Mouse (Mus musculus) small intestine, adult 2 months (tissue): ENCODE measurements around the gene Gas1. TPM values are rescaled to one million over a fixed set of nuclear protein-coding genes. Genes with fewer than 3 reads are reported as not detected.

ENCODE experiments used
- H3K27ac ChIP-seq: fragments of 200-500 bp; 2 replicates; pipeline ENCODE4 v1.5.1; 2012; ENCODE audit warnings: low read depth, low read length, control low read depth, inconsistent platforms; ENCODE audit not compliant: insufficient read depth
- H3K27me3 ChIP-seq: fragments of 200-500 bp; 2 replicates; pipeline ENCODE4 v1.6.1; 2012; ENCODE audit warnings: mild to moderate bottlenecking, moderate library complexity, low read length, inconsistent platforms; ENCODE audit not compliant: control insufficient read depth, insufficient read depth
- H3K36me3 ChIP-seq: fragments of 200-500 bp; 2 replicates; pipeline ENCODE4 v1.6.1; 2012; ENCODE audit warnings: mild to moderate bottlenecking, low read length, control low read depth, inconsistent platforms; ENCODE audit not compliant: control insufficient read depth, insufficient read depth
- H3K4me1 ChIP-seq: fragments of 200-500 bp; 2 replicates; pipeline ENCODE4 v1.6.1; 2012; ENCODE audit warnings: low read length, inconsistent platforms, mixed read lengths; ENCODE audit not compliant: control insufficient read depth, insufficient read depth, insufficient read length
- H3K4me3 ChIP-seq: fragments of 200-500 bp; 2 replicates; pipeline ENCODE4 v1.5.1; 2012; ENCODE audit warnings: low read depth, mild to moderate bottlenecking, control low read depth, inconsistent platforms, low read length, moderate library complexity
- CTCF ChIP-seq: fragments of 200-500 bp; IDR thresholded peaks from 2 replicates; pipeline ENCODE4 v1.5.1; 2012; ENCODE audit warnings: low read depth, mild to moderate bottlenecking, control low read depth, inconsistent platforms, low read length, moderate library complexity, mixed read lengths; ENCODE audit not compliant: insufficient replicate concordance, insufficient read length; ENCODE audit errors: extremely low read depth
- POLR2A ChIP-seq: fragments of 200-500 bp; IDR thresholded peaks from 2 replicates; pipeline ENCODE4 v1.6.1; 2012; ENCODE audit warnings: low read depth, mild to moderate bottlenecking, control low read depth, inconsistent platforms, low read length, moderate library complexity
- WGBS: fragments of 180-500 bp; shearing (Covaris S2); methylation state at CpG from one replicate; pipeline ENCODE4 v1.1.7; 2018; 5-methylcytosine and 5-hydroxymethylcytosine counted together
- polyA plus RNA-seq: library from polyadenylated mRNA; depleted of rRNA; stranded (reverse); fragments of >200 nt; gene quantifications from 2 replicates; pipeline ENCODE4 v1.2.3, GENCODE M21; 2012

Gene Gas1
- polyA plus RNA-seq, 1 experiment: 61.6 TPM

DNA sequence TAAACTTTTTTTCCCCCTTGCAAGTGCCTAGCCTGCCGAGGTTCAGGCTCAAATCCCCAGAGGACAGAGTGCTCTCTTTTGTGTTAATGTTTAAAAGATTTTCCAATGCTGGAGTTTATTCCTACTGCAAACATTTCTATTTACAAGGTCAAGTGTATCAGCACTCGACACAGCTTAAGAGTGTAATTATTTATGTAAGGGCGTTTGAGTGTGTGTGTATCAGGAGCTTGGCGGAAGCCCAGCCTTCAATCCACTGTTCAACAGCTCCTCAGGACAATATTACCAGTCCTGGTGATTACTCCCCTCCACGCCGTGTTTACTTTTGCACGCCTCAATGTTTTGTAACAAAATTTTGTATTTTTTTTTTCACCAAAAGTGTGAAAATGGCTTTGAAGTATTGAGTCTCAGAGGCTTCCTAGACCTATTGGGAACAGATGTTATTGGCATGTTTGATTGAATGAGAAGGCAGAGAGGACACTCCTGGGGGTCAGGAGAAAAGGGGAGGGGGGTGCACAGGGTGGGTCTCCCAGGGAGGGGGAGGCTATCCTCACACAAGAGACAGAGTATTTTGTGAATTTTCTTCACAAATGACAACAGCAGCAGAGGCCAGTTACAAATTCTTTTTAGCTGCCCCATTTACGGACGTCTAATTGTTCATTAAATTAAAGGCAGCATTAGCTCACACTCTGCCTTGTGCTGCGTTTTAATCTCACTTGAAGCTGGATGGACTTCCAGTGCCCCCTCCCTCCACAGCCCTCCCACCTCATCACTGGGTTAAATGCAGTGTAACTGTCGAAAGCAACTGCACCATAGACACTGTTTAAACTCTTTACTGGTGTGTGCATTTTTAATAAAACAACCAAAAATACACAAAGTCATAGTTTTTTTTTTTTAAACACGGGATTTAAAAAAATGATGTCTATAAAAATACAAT is 3.3 kb downstream of the Gas1 start:
- peaks cover 3% of the 10 kb centered on the region; the same call in 1 of the 2 replicates for H3K4me1 ChIP-seq
- no peak overlapping the region for H3K4me3 ChIP-seq
- WGBS: 36% methylated on average over 12 of the region's 12 CpGs
- peaks cover 30% of the 10 kb centered on the region for H3K27me3 ChIP-seq
- no peaks in the 10 kb centered on the region for H3K36me3 ChIP-seq
- no peak for TF ChIP-seq CTCF
- TF ChIP-seq POLR2A: no peak
- no peak overlapping the region for H3K27ac ChIP-seq

DNA sequence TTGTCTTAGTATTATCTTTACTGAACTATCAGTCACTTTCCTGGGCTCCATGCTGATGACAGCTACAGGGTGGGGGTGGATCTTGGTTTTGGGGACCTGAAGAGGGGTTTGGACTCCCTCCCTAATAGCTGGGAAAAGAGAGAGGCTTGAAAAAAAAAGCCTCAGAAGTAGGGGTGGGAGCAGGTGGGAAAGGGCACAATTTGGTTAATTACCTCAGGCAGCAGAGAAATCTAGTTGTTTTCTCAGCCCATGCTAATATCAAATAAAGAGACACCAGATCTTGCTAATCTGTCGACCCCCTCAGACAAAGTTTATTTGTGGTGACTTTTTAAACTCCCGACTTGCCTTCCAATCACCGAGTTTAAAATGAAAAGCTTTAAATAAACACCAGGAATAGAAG is 4.0 kb downstream of the Gas1 start:
- H3K27me3 ChIP-seq: peaks cover 30% of the 10 kb centered on the region
- peaks cover 3% of the 10 kb centered on the region; the same call in 1 of the 2 replicates for H3K4me1 ChIP-seq
- H3K27ac ChIP-seq: no peak overlapping the region
- WGBS: 6% methylated on average over 3 of the region's 3 CpGs
- no peaks in the 10 kb centered on the region for H3K36me3 ChIP-seq
- no peak for TF ChIP-seq POLR2A
- TF ChIP-seq CTCF: no peak
- no peak overlapping the region for H3K4me3 ChIP-seq

DNA sequence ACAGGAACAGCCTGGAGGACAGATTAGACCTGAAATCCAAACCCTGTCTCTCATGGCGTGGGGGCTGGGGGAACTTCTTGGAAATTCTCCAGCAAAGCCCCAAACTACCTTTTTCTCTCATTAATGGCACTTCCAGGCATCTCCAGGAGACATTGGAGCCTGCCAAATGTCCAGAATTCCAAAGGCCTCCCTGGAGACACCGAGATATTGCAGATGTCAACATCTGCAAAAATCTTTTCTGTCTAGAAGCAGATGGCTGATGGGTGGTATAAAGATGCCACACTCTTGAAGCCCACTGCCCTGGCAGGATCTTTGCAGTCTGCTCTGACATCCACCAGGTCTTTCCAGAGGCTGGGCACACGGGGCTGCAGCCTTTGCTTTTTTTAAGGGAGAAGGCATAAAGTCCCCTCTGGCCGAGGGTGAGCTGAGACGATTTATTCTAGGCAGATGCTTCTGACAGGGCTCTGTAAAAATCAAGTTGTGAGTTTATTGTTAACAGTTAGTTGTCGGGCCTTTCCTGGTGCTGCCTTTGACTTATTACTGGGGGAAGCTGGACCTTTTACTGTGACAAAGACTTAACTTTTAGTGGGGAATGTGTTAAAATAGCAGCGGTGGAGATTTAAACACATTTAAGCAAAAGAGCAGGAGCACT is 4.7 kb downstream of the Gas1 start:
- Histone ChIP-seq H3K27ac (no peak overlapping the region), H3K4me1 (peaks cover 3% of the 10 kb centered on the region; the same call in 1 of the 2 replicates), H3K36me3 (no peaks in the 10 kb centered on the region), H3K4me3 (no peak overlapping the region), H3K27me3 (peaks cover 30% of the 10 kb centered on the region)
- WGBS: 42% methylated on average over 7 of the region's 7 CpGs
- TF ChIP-seq POLR2A: no peak
- no peak for TF ChIP-seq CTCF

DNA sequence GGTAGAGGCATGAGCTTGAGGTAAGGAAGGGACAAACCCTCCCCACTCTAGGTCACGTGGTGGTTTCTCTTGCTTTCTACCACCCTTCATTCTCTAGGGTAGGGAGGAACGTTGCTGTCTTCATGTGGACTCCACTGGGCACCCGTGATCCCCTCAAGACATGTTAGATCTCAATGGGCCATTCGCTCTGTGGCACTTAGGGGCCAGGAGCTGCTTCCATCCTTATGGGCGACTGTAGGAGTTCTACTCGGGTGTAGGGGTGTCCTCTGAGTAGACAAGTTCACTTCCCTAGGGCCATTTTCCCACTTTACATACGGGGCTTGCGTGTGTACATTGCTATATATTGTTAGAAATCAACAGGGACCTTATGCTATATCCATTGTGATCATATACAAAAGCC is 5.4 kb downstream of the Gas1 start:
- peaks cover 24% of the 10 kb centered on the region for H3K27me3 ChIP-seq
- 77% methylated on average over 8 of the region's 8 CpGs for WGBS
- H3K4me1 ChIP-seq: peaks cover 3% of the 10 kb centered on the region; the same call in 1 of the 2 replicates
- H3K27ac ChIP-seq: no peak overlapping the region
- H3K4me3 ChIP-seq: no peak overlapping the region
- TF ChIP-seq POLR2A (no peak), CTCF (no peak)
- no peaks in the 10 kb centered on the region for H3K36me3 ChIP-seq

DNA sequence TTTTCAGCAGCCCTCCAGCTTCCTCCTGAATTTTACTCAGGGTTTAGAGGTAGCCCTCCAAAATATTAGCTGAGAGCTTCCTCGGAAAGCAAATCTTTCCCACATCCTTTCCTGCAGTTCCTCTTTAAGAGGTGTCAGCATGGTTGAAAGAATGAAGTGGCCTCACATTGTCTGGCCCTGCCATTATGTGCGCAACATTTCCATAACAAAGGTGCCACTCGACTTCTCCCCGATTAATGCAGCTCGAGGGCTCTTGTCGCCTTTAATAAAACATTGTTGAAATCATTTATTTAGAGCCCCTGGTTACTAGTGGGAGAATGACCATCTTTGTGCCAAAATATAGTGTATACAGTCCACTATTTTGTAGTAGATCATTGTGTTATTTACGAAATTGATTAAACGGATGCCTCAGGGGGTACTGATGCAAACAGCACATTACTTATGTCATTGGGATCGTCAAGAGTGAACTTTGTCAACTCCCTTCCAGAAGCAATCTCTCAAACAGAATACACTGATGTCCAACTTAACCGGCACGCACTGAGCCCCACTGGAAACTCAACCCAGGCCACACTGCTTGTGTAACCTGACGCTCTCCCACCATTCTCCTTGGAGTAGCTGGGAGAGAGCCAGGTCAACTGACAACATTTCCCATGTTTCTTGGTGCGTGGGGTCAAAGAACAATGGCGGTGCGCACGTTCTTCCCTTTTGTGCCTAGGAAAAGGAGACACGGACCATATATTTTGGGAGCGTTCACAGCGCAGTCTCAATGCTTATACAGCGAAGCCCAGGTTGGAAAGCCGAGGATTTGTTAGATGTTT is 6.1 kb downstream of the Gas1 start:
- H3K4me3 ChIP-seq: no peak overlapping the region
- WGBS: 81% methylated on average over 21 of the region's 21 CpGs

DNA sequence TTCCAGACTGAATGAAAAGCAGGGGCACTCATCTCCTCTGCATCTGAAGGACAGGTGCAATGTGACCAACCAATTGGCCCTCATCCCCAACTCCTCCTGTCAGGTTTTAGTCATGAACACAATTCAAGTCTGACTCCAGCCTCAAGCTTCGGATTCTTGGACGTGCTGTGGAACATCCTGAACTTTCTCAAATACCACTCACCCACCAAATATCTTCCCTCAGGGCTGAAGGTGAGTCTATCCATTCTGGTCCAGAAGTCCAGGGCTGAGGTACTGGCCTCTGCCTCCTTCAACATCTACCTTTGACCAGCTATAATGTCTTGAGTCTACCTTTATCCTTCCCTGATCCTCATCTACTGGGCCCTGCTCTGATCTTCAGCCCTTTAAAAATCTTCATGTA is 8.1 kb downstream of the Gas1 start:
- TF ChIP-seq CTCF (no peak), POLR2A (no peak)
- WGBS: 98% methylated on average over 2 of the region's 2 CpGs
- Histone ChIP-seq H3K27me3 (peaks cover 10% of the 10 kb centered on the region; the same call in 1 of the 2 replicates), H3K4me1 (no peaks in the 10 kb centered on the region), H3K36me3 (no peaks in the 10 kb centered on the region), H3K27ac (no peak overlapping the region), H3K4me3 (no peak overlapping the region)

More for the DNA sequence above, 6.1 kb downstream of the Gas1 start:
- Histone ChIP-seq H3K27ac (no peak overlapping the region), H3K27me3 (peaks cover 19% of the 10 kb centered on the region), H3K36me3 (no peaks in the 10 kb centered on the region), H3K4me1 (peaks cover 3% of the 10 kb centered on the region; the same call in 1 of the 2 replicates)
- TF ChIP-seq CTCF: no peak
- TF ChIP-seq POLR2A: no peak
